Mouse (Mus musculus): ENCODE measurements around the gene Eif2ak1. TPM values are rescaled to one million over a fixed set of nuclear protein-coding genes. Genes with fewer than 3 reads are reported as not detected.
A peak's percentile ranks its signal among the peaks of the same experiment; 100 is the strongest.

The Eif2ak1 gene
- total and polyA plus RNA-seq, 3 experiments = 11.9 to 26.7 (median 13.4) TPM

GRCm38 (mm10) chr5:143948361-143948760 is 130.8 kb downstream of the Eif2ak1 start:
- dilution Hi-C loops (cut with MboI; ENCODE audit: extremely low pct_ligation_motif_present, extremely low pct_unique_long_range_greater_than_20kb, low sequenced_read_pairs) (no loop called here), in situ Hi-C loops (cut with MboI; ENCODE audit: low pct_ligation_motif_present, low pct_unique_long_range_greater_than_20kb, low sequenced_read_pairs) (no loop called here)
- Histone ChIP-seq H3K79me2 (replicated peaks; ENCODE audit: control insufficient read depth, extremely low read depth, insufficient read depth, poor library complexity, severe bottlenecking) (no peaks in the 10 kb centered on the region), H3K9ac (ENCODE audit: insufficient read depth, low read depth) (no peak overlapping the region), H3K36me3 (replicated peaks in 1 of 2; ENCODE audit: control insufficient read depth in 1 of 2, insufficient read depth in 1 of 2, low read length in 1 of 2) (no peaks in the 10 kb centered on the region), H3K27me3 (replicated peaks) (no peaks in the 10 kb centered on the region), H3K4me1 (ENCODE audit: control insufficient read depth in 1 of 2, insufficient read depth in 2 of 2) (peaks cover 0 to 4% of the 10 kb centered on the region in 2 experiments; a peak in 1 of 4 replicates), H3K27ac (ENCODE audit: insufficient read depth, low read depth) (no peak overlapping the region), H3K4me3 (replicated peaks in 1 of 3; ENCODE audit: low read depth in 2 of 3, low read length in 2 of 3, poor library complexity in 1 of 3) (no peak overlapping the region), H3K4me2 (ENCODE audit: insufficient read depth, low read depth, poor library complexity, severe bottlenecking) (no peak overlapping the region), H3K9me3 (replicated peaks; ENCODE audit: low read length) (no peaks in the 10 kb centered on the region)
- DNase-seq (ENCODE audit: extremely low read depth) = no peak
- TF ChIP-seq ZC3H11A (IDR thresholded peaks at IDR 0.05; ENCODE audit: low read depth, low read length) = no peak
- no peak for TF ChIP-seq RAD21 (IDR thresholded peaks at IDR 0.05; ENCODE audit: low read depth, low read length)
- TF ChIP-seq NRF1 (IDR thresholded peaks at IDR 0.05; ENCODE audit: low read depth, low read length) = no peak
- no peak for TF ChIP-seq JUND (conservative IDR thresholded peaks at IDR 0.05; ENCODE audit: low read depth, low read length)
- TF ChIP-seq EP300 (IDR thresholded peaks at IDR 0.05; ENCODE audit: low read length) = no peak
- no peak for TF ChIP-seq PAX5 (IDR thresholded peaks at IDR 0.05; ENCODE audit: low read length)
- TF ChIP-seq MXI1 (IDR thresholded peaks at IDR 0.05; ENCODE audit: low read depth, low read length) = no peak
- TF ChIP-seq ZMIZ1 (IDR thresholded peaks at IDR 0.05; ENCODE audit: low read depth, low read length) = no peak
- TF ChIP-seq ELF1 (IDR thresholded peaks at IDR 0.05; ENCODE audit: low read depth, low read length) = no peak
- TF ChIP-seq RCOR1 (conservative IDR thresholded peaks at IDR 0.05; ENCODE audit: low read depth, low read length) = no peak
- TF ChIP-seq GABPA (IDR thresholded peaks at IDR 0.05; ENCODE audit: insufficient replicate concordance, low read depth, low read length) = no peak
- no peak for TF ChIP-seq MAX (IDR thresholded peaks at IDR 0.05; ENCODE audit: low read length)
- no peak for TF ChIP-seq UBTF (IDR thresholded peaks at IDR 0.05; ENCODE audit: low read depth, low read length)

GRCm38 (mm10) chr5:143950016-143950415 is 132.4 kb downstream of the Eif2ak1 start:
- Histone ChIP-seq H3K4me3 (replicated peaks in 1 of 3; ENCODE audit: low read depth in 2 of 3, low read length in 2 of 3, poor library complexity in 1 of 3) (no peak overlapping the region), H3K79me2 (replicated peaks; ENCODE audit: control insufficient read depth, extremely low read depth, insufficient read depth, poor library complexity, severe bottlenecking) (no peaks in the 10 kb centered on the region), H3K4me2 (ENCODE audit: insufficient read depth, low read depth, poor library complexity, severe bottlenecking) (no peak overlapping the region), H3K27me3 (replicated peaks) (no peaks in the 10 kb centered on the region), H3K9ac (ENCODE audit: insufficient read depth, low read depth) (no peak overlapping the region), H3K36me3 (replicated peaks in 1 of 2; ENCODE audit: control insufficient read depth in 1 of 2, insufficient read depth in 1 of 2, low read length in 1 of 2) (no peaks in the 10 kb centered on the region), H3K4me1 (ENCODE audit: control insufficient read depth in 1 of 2, insufficient read depth in 2 of 2) (no peaks in the 10 kb centered on the region), H3K9me3 (replicated peaks; ENCODE audit: low read length) (no peaks in the 10 kb centered on the region), H3K27ac (ENCODE audit: insufficient read depth, low read depth) (no peak overlapping the region)
- dilution Hi-C loops (cut with MboI; ENCODE audit: extremely low pct_ligation_motif_present, extremely low pct_unique_long_range_greater_than_20kb, low sequenced_read_pairs) = no loop called here
- no peak for TF ChIP-seq RCOR1 (conservative IDR thresholded peaks at IDR 0.05; ENCODE audit: low read depth, low read length)
- TF ChIP-seq BHLHE40 (IDR thresholded peaks at IDR 0.05; ENCODE audit: low read depth, low read length) = 0 out of 2 replicates have a peak, but pooled peaks have one; percentile 8
- no peak for DNase-seq (ENCODE audit: extremely low read depth)
- in situ Hi-C loops (cut with MboI; ENCODE audit: low pct_ligation_motif_present, low pct_unique_long_range_greater_than_20kb, low sequenced_read_pairs) = no loop called here

Other genes with a start within 250 kb of the Eif2ak1 start
- 3.3 and 3.4 TPM in 2 replicates for gene Cyth3, start 195.3 kb upstream of the Eif2ak1 start, total RNA-seq (2012; rRNA removed)
- gene Cyth3, start 195.3 kb upstream of the Eif2ak1 start, total RNA-seq (2014; rRNA removed) = 4.8 and 5.9 TPM in 2 replicates
- 5.4 and 5.6 TPM in 2 replicates for gene Cyth3, start 195.3 kb upstream of the Eif2ak1 start, polyA plus RNA-seq (2012; ENCODE audit: insufficient read length, low read depth)
- 7.1 TPM in 2 replicates for gene Usp42, start 85.5 kb upstream of the Eif2ak1 start, total RNA-seq (2012; rRNA removed)
- gene Usp42, start 85.5 kb upstream of the Eif2ak1 start, total RNA-seq (2014; rRNA removed) = 3.2 and 4.3 TPM in 2 replicates
- 14.6 and 15.2 TPM in 2 replicates for gene Usp42, start 85.5 kb upstream of the Eif2ak1 start, polyA plus RNA-seq (2012; ENCODE audit: insufficient read length, low read depth)
- 0.08 and 0.13 TPM in 2 replicates for gene Ankrd61, start 79.9 kb downstream of the Eif2ak1 start, total RNA-seq (2012; rRNA removed)
- not detected in 2 replicates for gene Ankrd61, start 79.9 kb downstream of the Eif2ak1 start, total RNA-seq (2014; rRNA removed)
- gene Ankrd61, start 79.9 kb downstream of the Eif2ak1 start, polyA plus RNA-seq (2012; ENCODE audit: insufficient read length, low read depth) = 0.50 and 0.89 TPM in 2 replicates
- 110 and 131 TPM in 2 replicates for gene Aimp2, start 92.1 kb downstream of the Eif2ak1 start, total RNA-seq (2012; rRNA removed)
- 98.5 and 111 TPM in 2 replicates for gene Aimp2, start 92.1 kb downstream of the Eif2ak1 start, total RNA-seq (2014; rRNA removed)
- 144 and 154 TPM in 2 replicates for gene Aimp2, start 92.1 kb downstream of the Eif2ak1 start, polyA plus RNA-seq (2012; ENCODE audit: insufficient read length, low read depth)
- 22.2 and 25.9 TPM in 2 replicates for gene Pms2, start 92.2 kb downstream of the Eif2ak1 start, total RNA-seq (2012; rRNA removed)
- gene Pms2, start 92.2 kb downstream of the Eif2ak1 start, total RNA-seq (2014; rRNA removed) = 29.6 and 31.8 TPM in 2 replicates
- gene Pms2, start 92.2 kb downstream of the Eif2ak1 start, polyA plus RNA-seq (2012; ENCODE audit: insufficient read length, low read depth) = 25.6 and 29.9 TPM in 2 replicates
- gene Gm42421, start 110.4 kb downstream of the Eif2ak1 start, total RNA-seq (2012; rRNA removed) = 1.0 TPM in 1 of 2 replicates, not detected in the other
- gene Gm42421, start 110.4 kb downstream of the Eif2ak1 start, total RNA-seq (2014; rRNA removed) = 0.59 TPM in 1 of 2 replicates, not detected in the other
- gene Gm42421, start 110.4 kb downstream of the Eif2ak1 start, polyA plus RNA-seq (2012; ENCODE audit: insufficient read length, low read depth) = 1.3 and 1.4 TPM in 2 replicates
- 0.25 and 0.30 TPM in 2 replicates for gene Rsph10b, start 115.2 kb downstream of the Eif2ak1 start, total RNA-seq (2012; rRNA removed)
- 0.28 TPM in 1 of 2 replicates, not detected in the other for gene Rsph10b, start 115.2 kb downstream of the Eif2ak1 start, total RNA-seq (2014; rRNA removed)
- gene Rsph10b, start 115.2 kb downstream of the Eif2ak1 start, polyA plus RNA-seq (2012; ENCODE audit: insufficient read length, low read depth) = 0.31 and 0.34 TPM in 2 replicates
- 64.3 and 75.1 TPM in 2 replicates for gene Ccz1, start 197.1 kb downstream of the Eif2ak1 start, total RNA-seq (2012; rRNA removed)
- 129 and 148 TPM in 2 replicates for gene Ccz1, start 197.1 kb downstream of the Eif2ak1 start, total RNA-seq (2014; rRNA removed)
- 85.8 and 91.0 TPM in 2 replicates for gene Ccz1, start 197.1 kb downstream of the Eif2ak1 start, polyA plus RNA-seq (2012; ENCODE audit: insufficient read length, low read depth)
- gene Ocm, start 208.9 kb downstream of the Eif2ak1 start, total RNA-seq (2012; rRNA removed) = not detected in 2 replicates
- not detected in 2 replicates for gene Ocm, start 208.9 kb downstream of the Eif2ak1 start, total RNA-seq (2014; rRNA removed)
- gene Ocm, start 208.9 kb downstream of the Eif2ak1 start, polyA plus RNA-seq (2012; ENCODE audit: insufficient read length, low read depth) = not detected in 2 replicates